Mouse (Mus musculus) cerebellum, postnatal 14 days (tissue): ENCODE results near the gene Tas2r135.

Source experiments
- DNase-seq, 2 experiments: peaks; one replicate each; pipeline ENCODE4 v3.0.0; 2021; ENCODE audit warnings: mixed read lengths in 2 of 2

The Tas2r135 gene

GRCm38 (mm10) chr6:42374701-42375100 is 30.5 kb upstream of the Tas2r135 start:
- DNase-seq = no peak

GRCm38 (mm10) chr6:42375131-42375530 is 30.1 kb upstream of the Tas2r135 start:
- no peak for DNase-seq

DNA sequence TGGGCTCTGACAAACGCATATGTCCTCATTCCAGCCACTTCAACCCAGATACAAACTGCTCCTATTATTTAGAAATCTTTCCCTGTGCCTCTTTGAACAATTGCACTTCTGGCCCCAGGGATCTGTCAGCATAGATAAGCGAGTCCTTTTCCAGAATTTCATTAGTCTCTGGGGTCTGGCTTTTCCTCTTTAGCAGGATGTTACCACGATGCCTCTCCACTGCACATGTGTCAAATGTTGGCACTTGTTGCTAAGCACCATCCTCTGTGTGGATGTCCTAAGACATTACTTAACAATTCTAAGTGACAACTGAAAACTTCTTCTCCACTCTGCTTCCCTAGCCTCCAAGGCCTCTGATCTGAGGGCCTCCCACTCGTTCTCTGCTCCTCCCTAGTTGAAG is 29.2 kb upstream of the Tas2r135 start:
- DNase-seq = no peak

DNA sequence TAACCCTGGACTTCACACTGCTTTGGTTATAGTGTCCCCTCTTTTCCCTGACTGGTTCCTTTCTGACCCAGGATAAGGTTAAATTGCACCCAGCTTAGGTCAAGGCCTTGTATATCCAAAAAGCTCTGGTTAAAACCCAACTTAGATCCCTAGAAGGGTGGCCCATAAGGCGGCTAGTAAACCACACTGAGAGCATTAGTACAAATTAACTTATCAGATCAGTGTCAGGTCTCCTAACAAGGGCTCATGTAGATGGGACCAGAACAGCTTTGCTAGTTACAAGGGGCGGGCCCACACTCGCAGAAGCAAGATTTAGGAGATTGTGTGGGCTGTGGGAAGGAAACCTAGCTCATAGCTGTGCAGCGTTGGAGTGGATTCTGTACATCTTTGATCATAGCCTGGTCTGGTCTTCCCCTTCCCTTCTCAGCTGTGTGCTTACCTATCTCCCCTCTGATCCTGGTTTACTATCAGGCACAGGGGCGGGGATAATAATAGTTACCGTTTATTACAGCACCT is 28.7 kb upstream of the Tas2r135 start:
- DNase-seq = no peak

DNA sequence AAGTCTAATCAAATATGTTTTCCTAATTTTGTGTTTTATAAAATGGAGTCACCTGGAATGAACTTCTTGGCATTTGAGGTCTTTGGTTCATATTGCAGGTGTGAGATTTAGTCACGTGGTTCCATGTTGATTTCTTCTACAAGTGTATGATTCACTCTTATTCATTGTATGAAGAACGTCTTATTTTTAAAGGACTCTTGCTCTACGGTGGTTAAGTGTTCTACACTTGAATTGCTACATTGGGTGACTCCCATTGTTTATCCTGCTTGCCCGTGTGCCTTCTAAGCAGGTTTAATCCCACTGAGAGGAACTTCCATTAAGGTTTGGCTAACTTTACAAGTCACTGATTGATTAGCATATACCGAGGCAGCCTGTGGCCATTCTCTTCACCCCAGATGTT is 28.0 kb upstream of the Tas2r135 start:
- no peak for DNase-seq

DNA sequence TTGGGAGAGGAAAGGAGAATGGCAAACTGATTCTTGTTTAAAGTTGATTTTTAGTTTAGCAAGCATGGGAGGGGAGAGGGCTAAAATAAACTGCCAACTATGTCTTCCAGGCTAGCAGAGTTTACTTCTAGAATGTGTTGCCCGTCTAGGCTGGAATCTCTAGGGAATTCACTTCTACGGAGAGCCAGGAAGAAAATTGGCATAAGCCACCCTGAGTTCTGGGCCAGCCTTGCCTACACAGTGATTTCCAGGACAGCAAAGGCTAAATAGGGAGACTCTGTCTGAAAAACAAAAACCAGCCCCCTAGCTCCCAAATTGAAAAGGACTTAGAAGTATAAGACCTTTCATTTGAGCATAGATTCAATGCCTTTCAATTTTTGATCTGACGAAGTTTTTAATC is 25.7 kb upstream of the Tas2r135 start:
- no peak for DNase-seq

DNA sequence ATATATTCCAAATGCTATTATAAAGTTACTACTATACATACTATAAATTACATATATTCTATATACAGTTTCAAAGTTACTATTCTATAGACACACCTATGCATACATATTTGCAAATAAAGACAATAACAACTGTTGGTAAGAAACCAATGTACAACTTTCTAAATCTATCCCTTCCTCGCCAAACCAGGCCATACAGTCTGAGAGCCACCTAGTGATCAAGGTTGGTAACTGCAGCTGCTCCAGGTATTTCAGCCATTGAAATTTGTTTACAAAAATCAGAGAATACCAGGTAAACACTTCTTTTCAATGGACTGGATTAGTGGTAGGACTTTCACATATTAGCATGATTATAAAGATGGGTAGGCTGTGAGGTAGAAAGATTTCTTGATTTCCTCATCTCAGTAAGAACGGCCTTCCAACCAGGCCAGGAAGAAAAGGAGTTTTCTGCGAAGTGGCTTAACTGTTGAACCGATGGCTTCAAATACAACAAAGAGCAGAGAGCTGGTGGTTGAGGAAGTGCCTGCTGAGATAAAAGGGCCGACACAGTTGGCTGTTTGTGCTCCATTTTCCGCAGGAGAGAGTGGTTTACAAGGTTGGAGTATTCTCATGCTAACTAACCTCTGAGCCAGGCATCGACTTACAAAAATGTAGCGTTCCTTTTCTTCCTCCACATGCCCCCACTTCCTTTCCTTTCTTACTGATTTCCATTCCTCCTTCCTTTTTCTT is 24.7 kb upstream of the Tas2r135 start:
- peak; percentile 66 to 69 for DNase-seq

DNA sequence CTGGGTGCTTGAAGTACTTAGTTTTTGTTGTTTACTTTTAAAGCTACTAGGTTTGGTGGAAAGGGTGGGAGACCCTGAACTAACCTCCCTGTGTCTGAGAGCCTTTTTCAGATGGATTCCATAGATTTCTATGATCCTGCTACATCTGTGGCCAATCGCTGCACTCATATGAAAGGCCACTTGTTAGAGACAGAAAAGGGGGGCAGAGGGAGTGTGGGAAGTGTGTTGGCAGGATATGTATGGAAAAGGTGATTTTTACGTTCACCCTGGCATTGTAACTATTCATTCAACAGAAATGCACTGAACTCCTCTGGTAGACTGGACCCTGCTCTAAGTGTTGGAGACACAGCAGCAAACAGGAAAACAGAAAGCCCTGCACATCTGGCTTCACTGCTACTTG is 24.0 kb upstream of the Tas2r135 start:
- no peak for DNase-seq

DNA sequence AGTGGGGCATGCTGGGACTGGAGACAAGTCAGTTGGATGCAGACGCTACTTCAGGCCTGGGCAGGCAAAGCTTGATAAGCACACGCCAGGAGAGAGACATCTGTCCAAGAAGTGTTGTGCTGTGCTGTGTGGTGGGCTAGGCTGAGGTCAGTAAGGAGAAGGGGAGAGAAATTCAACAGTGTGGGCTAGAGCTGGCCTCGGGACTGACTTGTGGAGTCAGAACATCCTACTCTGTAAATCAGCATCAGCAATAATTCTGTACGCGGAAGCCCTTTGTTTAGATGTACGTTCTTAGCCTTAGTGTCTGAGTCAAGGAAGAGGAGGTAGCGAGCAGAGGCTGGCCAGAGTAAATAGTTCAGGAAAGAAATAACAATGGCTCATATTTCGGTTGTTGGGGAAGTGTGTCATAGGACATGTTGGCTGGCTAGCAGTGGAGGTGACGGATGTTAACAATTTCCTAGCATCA is 23.3 kb upstream of the Tas2r135 start:
- no peak for DNase-seq

- no peak for DNase-seq
Observed at GRCm38 (mm10) chr6:42383360-42383759, 21.9 kb upstream of the Tas2r135 start.

- no peak for DNase-seq
Observed at GRCm38 (mm10) chr6:42385635-42386034, 19.6 kb upstream of the Tas2r135 start.

DNA sequence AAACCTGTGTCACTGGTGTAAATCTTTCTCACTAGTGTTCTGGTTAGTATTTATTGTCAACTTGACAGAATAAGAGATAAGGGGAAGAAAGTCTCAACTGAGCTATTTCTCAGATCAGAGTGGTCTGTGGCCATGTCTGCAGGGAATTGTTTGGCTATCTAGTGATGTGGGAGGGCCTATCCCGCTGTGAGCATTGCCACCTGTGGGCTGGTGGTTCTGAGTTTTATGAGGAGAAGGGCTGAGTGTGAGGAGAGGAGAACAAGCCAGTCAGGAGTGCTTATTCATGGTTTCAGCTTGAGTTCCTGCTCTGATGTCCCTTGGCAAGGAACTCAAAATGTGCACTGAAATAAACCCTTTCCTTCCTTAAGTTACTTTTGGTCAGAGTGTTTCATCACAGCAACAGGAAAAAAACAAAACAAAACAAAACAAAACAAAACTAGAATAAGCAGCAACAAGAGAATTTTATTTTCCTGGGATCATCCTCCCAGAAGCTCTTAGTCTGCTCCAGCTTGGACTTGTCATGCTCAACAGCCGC is 13.4 kb upstream of the Tas2r135 start:
- DNase-seq = no peak

GRCm38 (mm10) chr6:42395960-42396809 is 9.0 kb upstream of the Tas2r135 start:
- DNase-seq = peak; percentile 45 to 61

DNA sequence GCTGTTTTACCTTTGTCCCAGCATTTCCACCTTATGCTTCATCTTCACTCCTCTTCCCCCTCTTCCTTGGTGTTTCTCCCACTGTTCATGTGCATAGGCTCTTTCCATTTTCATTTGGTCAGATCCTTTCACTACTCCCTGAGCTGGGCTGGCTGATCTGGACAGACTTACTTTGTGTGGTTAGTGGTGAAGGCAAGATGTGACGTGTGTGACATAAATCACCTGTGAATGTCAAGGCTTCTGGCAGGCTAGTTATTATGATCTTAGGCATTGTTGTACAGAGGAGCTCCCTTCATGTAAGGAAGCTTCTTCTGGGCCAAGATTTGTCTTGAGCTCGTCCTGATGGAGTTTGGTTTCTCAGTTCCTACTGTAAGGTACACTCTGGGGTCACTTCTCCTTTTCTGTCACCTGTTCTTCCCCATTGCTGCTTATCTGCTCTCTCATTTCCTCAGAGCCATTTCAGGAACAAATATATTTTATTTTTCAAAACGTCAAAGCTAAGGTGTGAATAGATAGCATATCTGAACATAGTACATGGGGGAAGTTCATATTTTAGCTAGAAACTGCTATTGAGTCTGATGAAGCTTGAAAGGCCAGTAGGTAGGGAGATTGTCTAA is 8.1 kb upstream of the Tas2r135 start:
- no peak for DNase-seq

DNA sequence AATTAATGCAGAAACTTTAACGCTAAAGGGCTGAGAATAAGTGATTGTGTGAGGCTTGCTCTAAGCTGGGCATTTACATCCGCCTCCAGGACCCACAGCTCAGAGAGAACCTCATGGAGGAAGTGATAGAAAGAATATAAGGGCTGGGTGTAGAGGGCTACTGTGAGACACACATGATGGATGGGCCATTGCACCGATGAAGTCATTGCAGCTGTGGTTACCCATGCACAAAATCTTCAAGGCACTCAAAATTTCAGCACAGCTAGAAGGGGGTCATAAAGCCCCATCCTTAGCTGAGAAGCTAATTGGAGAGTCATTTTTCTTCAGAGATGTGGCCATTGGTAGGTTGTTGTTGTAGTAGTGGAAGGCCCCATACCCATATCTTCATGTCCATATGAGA is 6.9 kb upstream of the Tas2r135 start:
- DNase-seq = no peak

DNA sequence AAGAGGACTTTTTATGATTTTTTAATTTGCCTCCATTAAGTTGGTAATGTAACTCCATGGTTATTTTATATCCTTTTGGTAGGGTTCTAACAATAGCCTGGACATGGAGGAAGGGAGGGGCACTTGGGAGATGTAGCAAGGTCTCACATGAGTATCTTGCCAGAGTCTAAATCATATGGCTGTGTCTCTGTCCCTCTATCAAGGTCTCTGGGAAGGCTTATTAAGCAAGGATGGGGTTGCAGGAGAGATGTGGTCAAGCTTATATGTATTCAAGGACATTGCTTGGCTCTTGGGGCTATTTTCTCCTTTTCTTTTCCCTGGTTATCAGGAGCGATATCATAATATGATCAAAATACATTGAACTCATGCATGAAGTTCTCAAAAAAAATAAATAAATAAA is 6.2 kb upstream of the Tas2r135 start:
- DNase-seq = no peak

DNA sequence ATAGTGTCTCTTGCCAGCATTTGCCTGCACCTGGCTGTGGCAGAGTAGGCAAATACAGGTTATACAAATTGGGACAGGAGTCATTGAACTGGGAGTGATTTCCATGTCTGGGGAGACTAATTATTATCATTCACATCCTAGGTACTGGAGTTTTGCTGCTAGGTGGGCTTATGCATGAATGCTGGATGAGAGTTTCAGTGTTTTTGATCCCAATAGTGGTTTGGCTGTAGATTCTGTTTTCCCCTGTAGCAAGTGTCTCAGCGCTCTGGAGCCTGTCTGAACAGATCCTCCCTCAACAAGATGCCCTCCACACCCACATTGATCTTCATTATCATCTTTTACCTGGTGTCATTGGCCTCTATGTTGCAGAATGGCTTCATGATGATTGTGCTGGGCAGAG is 5.3 kb upstream of the Tas2r135 start, which contains the start of gene Tas2r143:
Gene Tas2r143, plus strand, starts transcription at position 301 of the 400 bp plus-strand sequence.
- no peak for DNase-seq

DNA sequence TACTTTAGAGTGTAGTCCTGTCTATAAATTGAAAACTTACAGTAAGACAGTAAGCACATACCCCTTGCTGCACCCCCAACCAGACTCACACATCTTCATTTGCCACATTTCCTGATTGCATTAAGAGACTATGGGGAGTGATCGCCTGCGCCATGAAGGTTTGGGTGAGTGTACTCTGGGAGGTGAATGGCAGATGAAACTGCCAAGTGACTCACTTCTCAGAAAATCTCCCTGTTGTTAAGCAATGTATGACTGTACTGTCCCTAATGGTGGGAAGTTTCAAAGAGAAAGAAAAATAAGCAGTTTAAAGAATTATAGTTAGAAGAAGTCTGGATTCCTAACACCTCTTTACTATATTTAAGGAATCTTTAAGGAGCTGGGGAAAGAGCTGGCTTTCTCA is 14.2 kb downstream of the Tas2r135 start:
- no peak for DNase-seq

- DNase-seq = no peak
Observed at GRCm38 (mm10) chr6:42421439-42421838, 16.2 kb downstream of the Tas2r135 start.

- no peak for DNase-seq
Observed at GRCm38 (mm10) chr6:42424472-42424871, 19.2 kb downstream of the Tas2r135 start.

GRCm38 (mm10) chr6:42426337-42426736 is 21.1 kb downstream of the Tas2r135 start:
- no peak for DNase-seq

GRCm38 (mm10) chr6:42433554-42433953 is 28.3 kb downstream of the Tas2r135 start:
- no peak for DNase-seq

DNA sequence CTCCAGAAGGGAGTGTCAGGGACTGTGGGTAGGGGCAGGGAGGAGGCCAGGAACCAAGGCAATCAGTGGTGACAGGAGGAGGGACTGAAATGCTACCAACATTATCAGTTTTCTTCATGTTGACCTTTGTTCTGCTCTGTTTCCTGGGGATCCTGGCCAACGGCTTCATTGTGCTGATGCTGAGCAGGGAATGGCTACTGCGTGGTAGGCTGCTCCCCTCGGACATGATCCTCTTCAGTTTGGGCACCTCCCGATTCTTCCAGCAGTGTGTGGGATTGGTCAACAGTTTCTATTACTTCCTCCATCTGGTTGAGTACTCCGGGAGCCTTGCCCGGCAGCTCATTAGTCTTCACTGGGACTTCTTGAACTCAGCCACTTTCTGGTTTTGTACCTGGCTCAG is 29.2 kb downstream of the Tas2r135 start, which contains the start of gene Tas2r126:
Gene Tas2r126, plus strand, starts transcription at position 90 of the 400 bp plus-strand sequence.
- no peak for DNase-seq
